Mouse (Mus musculus) liver, embryonic 11.5 days (tissue): ENCODE measurements at regions not wholly inside any gene's neighbourhood (a gene's known extent, or its start where the extent isn't known, plus 50 kb on each side); places are given as distances from the start of the nearest gene placed in this dataset.

Source experiments
- ATAC-seq: fragments of 200-750 bp; cut with Nextera tagmentation; replicated peaks from 2 replicates; pipeline ENCODE4 v1.8.0; 2017; ENCODE audit warnings: moderate number of reproducible peaks, mild to moderate bottlenecking, moderate TSS enrichment, moderate library complexity; ENCODE audit not compliant: low FRiP score
- DNase-seq: peaks from one replicate; pipeline ENCODE4 v3.0.0-alpha.2; 2017; ENCODE audit warnings: low spot score
- H3K27ac ChIP-seq: fragments of 300-500 bp; sonication (generic); 2 replicates; pipeline ENCODE4 v1.5.1; 2014; ENCODE audit warnings: mild to moderate bottlenecking, low read depth, low read length, control low read depth
- H3K27me3 ChIP-seq: fragments of 300-500 bp; sonication (generic); replicated peaks from 2 replicates; pipeline ENCODE4 v1.6.1; 2014; ENCODE audit warnings: low read length, mixed read lengths; ENCODE audit not compliant: control insufficient read depth, insufficient read depth
- H3K36me3 ChIP-seq: fragments of 300-500 bp; sonication (generic); 2 replicates; pipeline ENCODE4 v1.6.1; 2014; ENCODE audit warnings: mild to moderate bottlenecking, low read length, moderate library complexity, mixed read lengths; ENCODE audit not compliant: control insufficient read depth, insufficient read depth
- H3K4me1 ChIP-seq: fragments of 300-500 bp; sonication (generic); replicated peaks from 2 replicates; pipeline ENCODE4 v1.6.1; 2014; ENCODE audit warnings: low read length, mixed read lengths; ENCODE audit not compliant: control insufficient read depth, insufficient read depth
- H3K4me2 ChIP-seq: fragments of 300-500 bp; sonication (generic); 2 replicates; pipeline ENCODE4 v1.6.1; 2014; ENCODE audit warnings: mild to moderate bottlenecking, control low read depth, moderate library complexity
- H3K4me3 ChIP-seq: fragments of 300-500 bp; sonication (generic); 2 replicates; pipeline ENCODE4 v1.5.1; 2014; ENCODE audit warnings: low read depth, low read length, control low read depth
- H3K9ac ChIP-seq: fragments of 300-500 bp; sonication (generic); 2 replicates; pipeline ENCODE4 v1.6.1; 2014; ENCODE audit warnings: low read depth, low read length, control low read depth
- H3K9me3 ChIP-seq: fragments of 300-500 bp; sonication (generic); 2 replicates; pipeline ENCODE4 v1.6.1; 2016; ENCODE audit warnings: low read length, inconsistent platforms, mixed read lengths; ENCODE audit not compliant: control insufficient read depth
- WGBS: fragments of 180-500 bp; shearing (Covaris S2); extraction: QIAGEN DNeasy Blood & Tissue Kit; methylation state at CpG from one replicate; pipeline ENCODE4 v1.1.7; 2014; 5-methylcytosine and 5-hydroxymethylcytosine counted together

DNA sequence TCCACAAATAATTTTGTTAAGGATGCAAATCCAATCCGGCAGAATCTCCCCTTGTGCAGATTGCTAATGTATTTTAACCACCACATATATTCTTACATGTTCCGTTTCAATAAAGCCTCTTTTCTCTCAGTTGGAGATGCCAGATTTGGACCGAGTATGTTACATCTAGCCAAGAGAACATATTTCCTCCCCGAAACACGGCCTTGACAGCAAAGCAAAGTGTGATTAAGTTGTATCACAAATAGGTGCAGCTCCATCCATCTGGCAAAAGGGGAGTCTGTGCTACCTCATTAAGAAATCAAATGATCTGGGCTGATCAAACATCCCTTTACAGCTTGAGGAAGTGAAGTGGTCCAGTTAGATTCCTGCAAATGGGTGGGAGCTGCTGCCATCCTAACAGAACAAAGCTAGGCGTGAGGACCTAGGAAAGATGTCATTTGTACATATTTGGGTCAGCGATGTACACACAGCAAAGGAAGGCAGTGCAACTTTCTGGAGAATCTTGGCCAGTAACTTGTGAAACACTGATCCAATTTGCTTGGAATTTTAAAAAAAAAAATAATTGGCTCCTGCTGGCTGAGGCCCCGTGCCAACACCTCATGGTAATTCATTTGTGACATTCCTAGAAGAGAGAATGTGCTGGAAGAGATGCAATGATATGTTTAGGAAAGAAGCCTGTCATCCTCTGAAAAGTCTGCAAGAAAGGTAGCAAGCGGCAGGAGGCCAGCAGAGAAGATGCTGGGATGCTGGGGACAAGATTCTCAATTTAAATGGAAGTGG is 223.8 kb downstream of the Rpl10-ps3 start:
- Histone ChIP-seq H3K4me3 (no peak overlapping the region), H3K4me2 (no peak overlapping the region), H3K27ac (no peak overlapping the region), H3K9ac (no peak overlapping the region), H3K36me3 (no peaks in the 10 kb centered on the region), H3K9me3 (no peaks in the 10 kb centered on the region), H3K27me3 (no peaks in the 10 kb centered on the region), H3K4me1 (no peaks in the 10 kb centered on the region)
- DNase-seq (no peak), ATAC-seq (no peak)
- 84% methylated on average over 9 of the region's 9 CpGs for WGBS

DNA sequence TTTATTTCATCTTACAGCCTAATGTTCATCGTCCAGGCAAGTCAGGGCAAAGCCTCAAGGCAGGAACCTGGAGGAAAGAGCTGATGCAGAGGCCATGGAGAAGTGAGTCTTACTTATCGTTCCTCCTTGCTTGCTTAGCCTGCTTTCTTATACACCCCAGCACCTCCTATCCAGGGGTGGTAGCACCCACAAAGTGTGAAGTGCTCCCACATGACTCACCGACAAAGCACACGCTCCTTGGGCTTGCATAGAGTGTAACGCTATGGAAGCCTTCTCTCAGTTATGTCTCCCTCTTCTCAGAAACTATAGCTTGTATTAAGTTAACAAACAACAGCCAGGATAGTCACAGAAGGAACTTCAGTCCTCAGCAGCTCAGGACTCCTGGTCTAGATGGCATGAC is 225.4 kb downstream of the Rpl10-ps3 start:
- H3K4me2 ChIP-seq, result no peak overlapping the region
- 87% methylated on average over 5 of the region's 5 CpGs for WGBS
- H3K4me3 ChIP-seq, result no peak overlapping the region
- no peak overlapping the region for H3K27ac ChIP-seq
- H3K27me3 ChIP-seq, result no peaks in the 10 kb centered on the region
- ATAC-seq, result no peak
- no peaks in the 10 kb centered on the region for H3K9me3 ChIP-seq
- H3K4me1 ChIP-seq, result no peaks in the 10 kb centered on the region
- DNase-seq, result no peak
- H3K9ac ChIP-seq, result no peak overlapping the region
- H3K36me3 ChIP-seq, result no peaks in the 10 kb centered on the region

DNA sequence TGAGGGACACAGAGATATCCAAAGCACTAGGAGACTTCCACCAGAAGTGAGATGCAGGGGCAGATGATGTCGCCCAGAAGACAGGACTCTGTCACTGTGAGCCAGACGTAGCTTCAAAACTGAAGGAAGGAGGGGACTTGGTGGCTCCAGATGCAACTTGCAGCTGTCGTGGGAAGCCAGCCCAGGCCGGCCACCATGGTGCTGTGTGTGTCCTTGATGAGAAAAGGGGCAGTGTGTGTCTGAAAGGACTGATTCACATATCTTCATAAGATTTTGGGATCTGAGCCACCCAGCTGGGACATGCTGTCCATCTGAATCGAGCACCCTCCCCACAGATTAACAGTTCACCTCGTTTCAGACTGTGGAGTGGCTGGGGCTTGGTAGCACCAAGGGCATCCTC is 226.2 kb downstream of the Rpl10-ps3 start:
- H3K36me3 ChIP-seq, result no peaks in the 10 kb centered on the region
- H3K9ac ChIP-seq, result no peak overlapping the region
- H3K27me3 ChIP-seq, result no peaks in the 10 kb centered on the region
- WGBS, result 71% methylated on average over 6 of the region's 6 CpGs
- no peak overlapping the region for H3K4me3 ChIP-seq
- H3K4me1 ChIP-seq, result no peaks in the 10 kb centered on the region
- H3K27ac ChIP-seq, result no peak overlapping the region
- DNase-seq (no peak), ATAC-seq (no peak)
- H3K4me2 ChIP-seq, result no peak overlapping the region
- no peaks in the 10 kb centered on the region for H3K9me3 ChIP-seq

- no peaks in the 10 kb centered on the region for H3K9me3 ChIP-seq
- ATAC-seq (no peak), DNase-seq (no peak)
- H3K27ac ChIP-seq, result no peak overlapping the region
- H3K36me3 ChIP-seq, result no peaks in the 10 kb centered on the region
- no peak overlapping the region for H3K4me2 ChIP-seq
- no peak overlapping the region for H3K9ac ChIP-seq
- no peaks in the 10 kb centered on the region for H3K27me3 ChIP-seq
- no peaks in the 10 kb centered on the region for H3K4me1 ChIP-seq
- WGBS, result 70% methylated on average over 4 of the region's 4 CpGs
- H3K4me3 ChIP-seq, result no peak overlapping the region
These were observed 238.2 kb downstream of the Rpl10-ps3 start for GRCm38 (mm10) chr9:50106551-50106950.

- no peak for ATAC-seq
- Histone ChIP-seq H3K4me3 (no peak overlapping the region), H3K4me1 (no peaks in the 10 kb centered on the region), H3K36me3 (no peaks in the 10 kb centered on the region), H3K27me3 (no peaks in the 10 kb centered on the region), H3K9ac (no peak overlapping the region), H3K4me2 (no peak overlapping the region), H3K9me3 (no peaks in the 10 kb centered on the region), H3K27ac (no peak overlapping the region)
- DNase-seq, result no peak
- 88% methylated on average over 1 of the region's 1 CpGs for WGBS
These were observed 242.0 kb downstream of the Rpl10-ps3 start for GRCm38 (mm10) chr9:50102766-50103165.

DNA sequence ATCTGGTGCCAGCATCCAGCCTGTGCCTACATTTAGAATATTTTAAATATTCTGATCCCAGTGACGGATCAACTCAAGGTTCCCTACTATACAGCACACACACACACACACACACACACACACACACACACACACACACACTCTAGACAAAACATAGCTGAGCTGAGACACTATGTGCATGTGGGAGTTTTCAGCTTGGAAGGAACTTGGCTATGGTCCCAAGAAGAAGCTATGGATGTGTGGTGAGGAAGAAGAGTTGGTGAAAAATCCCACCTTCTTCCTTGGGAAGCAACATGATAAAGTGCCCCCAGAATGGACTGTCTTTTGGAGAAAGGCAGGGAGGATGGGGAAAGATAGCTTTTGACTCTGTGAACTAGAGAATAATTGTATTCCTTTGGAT is 243.7 kb downstream of the Rpl10-ps3 start:
- Histone ChIP-seq H3K9me3 (no peaks in the 10 kb centered on the region), H3K4me1 (no peaks in the 10 kb centered on the region), H3K27me3 (no peaks in the 10 kb centered on the region), H3K27ac (no peak overlapping the region), H3K9ac (no peak overlapping the region), H3K4me2 (no peak overlapping the region), H3K4me3 (no peak overlapping the region), H3K36me3 (no peaks in the 10 kb centered on the region)
- WGBS, result 71% methylated on average over 1 of the region's 1 CpGs
- DNase-seq (no peak), ATAC-seq (no peak)

- 73% methylated on average over 8 of the region's 8 CpGs for WGBS
- no peak for DNase-seq
These were observed 253.8 kb downstream of the Rpl10-ps3 start for GRCm38 (mm10) chr9:50090968-50091367.

GRCm38 (mm10) chr9:50089916-50090315 is 254.9 kb downstream of the Rpl10-ps3 start:
- Histone ChIP-seq H3K4me2 (no peak overlapping the region), H3K27ac (no peak overlapping the region), H3K36me3 (no peaks in the 10 kb centered on the region), H3K4me1 (no peaks in the 10 kb centered on the region), H3K27me3 (no peaks in the 10 kb centered on the region), H3K9ac (no peak overlapping the region), H3K9me3 (no peaks in the 10 kb centered on the region), H3K4me3 (no peak overlapping the region)
- 66% methylated on average over 3 of the region's 3 CpGs for WGBS
- no peak for DNase-seq
- ATAC-seq, result no peak

More at GRCm38 (mm10) chr9:50090968-50091367, 253.8 kb downstream of the Rpl10-ps3 start:
- no peak overlapping the region for H3K4me3 ChIP-seq
- no peak overlapping the region for H3K4me2 ChIP-seq
- no peaks in the 10 kb centered on the region for H3K9me3 ChIP-seq
- ATAC-seq, result no peak
- H3K9ac ChIP-seq, result no peak overlapping the region
- no peaks in the 10 kb centered on the region for H3K36me3 ChIP-seq
- no peaks in the 10 kb centered on the region for H3K27me3 ChIP-seq
- no peaks in the 10 kb centered on the region for H3K4me1 ChIP-seq
- H3K27ac ChIP-seq, result no peak overlapping the region

GRCm38 (mm10) chr9:50080205-50080604 is 264.6 kb downstream of the Rpl10-ps3 start:
- H3K4me1 ChIP-seq, result no peaks in the 10 kb centered on the region
- 74% methylated on average over 3 of the region's 3 CpGs for WGBS
- H3K4me3 ChIP-seq, result no peak overlapping the region
- no peak overlapping the region for H3K9ac ChIP-seq
- no peak overlapping the region for H3K27ac ChIP-seq
- DNase-seq, result no peak
- H3K9me3 ChIP-seq, result no peaks in the 10 kb centered on the region
- no peaks in the 10 kb centered on the region for H3K36me3 ChIP-seq
- no peak overlapping the region for H3K4me2 ChIP-seq
- no peak for ATAC-seq
- H3K27me3 ChIP-seq, result no peaks in the 10 kb centered on the region
